Mouse (Mus musculus): ENCODE measurements around the gene Spef1. TPM values are rescaled to one million over a fixed set of nuclear protein-coding genes. Genes with fewer than 3 reads are reported as not detected.
A peak's percentile ranks its signal among the peaks of the same experiment; 100 is the strongest.

Gene Spef1
- total RNA-seq, 2 experiments from 2014 or later: 3.8 to 4.5 TPM

GRCm38 (mm10) chr2:131142592-131142991 is 44.5 kb downstream of the Spef1 start:
- peak; percentile 86 for DNase-seq

GRCm38 (mm10) chr2:131141336-131141986 is 45.6 kb downstream of the Spef1 start:
- no peak for DNase-seq

- no peak for DNase-seq
These were observed 46.6 kb downstream of the Spef1 start for GRCm38 (mm10) chr2:131140533-131140905.

- DNase-seq: no peak
These were observed 47.1 kb downstream of the Spef1 start for GRCm38 (mm10) chr2:131139886-131140532.

- DNase-seq: no peak
These were observed 47.8 kb downstream of the Spef1 start for GRCm38 (mm10) chr2:131139287-131139686.

- DNase-seq: no peak
These were observed 48.3 kb downstream of the Spef1 start for GRCm38 (mm10) chr2:131138760-131139159.

- no peak for DNase-seq
These were observed 48.8 kb downstream of the Spef1 start for GRCm38 (mm10) chr2:131138296-131138695.

GRCm38 (mm10) chr2:131135521-131136139 is 51.5 kb downstream of the Spef1 start:
- DNase-seq: peak; percentile 3

GRCm38 (mm10) chr2:131134826-131135400 is 52.2 kb downstream of the Spef1 start:
- peak; percentile 2 for DNase-seq

- DNase-seq: peak; percentile 5
These were observed 52.7 kb downstream of the Spef1 start for GRCm38 (mm10) chr2:131134381-131134780.

- peak; percentile 1 for DNase-seq
These were observed 54.0 kb downstream of the Spef1 start, which contains the start of gene Gm11037 for GRCm38 (mm10) chr2:131132930-131133547. Gm11037 (plus strand) TSS chr2:131133497.

- DNase-seq: peak; percentile 0
These were observed 54.8 kb downstream of the Spef1 start for GRCm38 (mm10) chr2:131132111-131132888.

GRCm38 (mm10) chr2:131130849-131131248 is 56.2 kb downstream of the Spef1 start:
- peak; percentile 1 for DNase-seq

GRCm38 (mm10) chr2:131129836-131130235 is 57.2 kb downstream of the Spef1 start:
- peak; percentile 4 for DNase-seq

- peak; percentile 1 for DNase-seq
These were observed 58.4 kb downstream of the Spef1 start for GRCm38 (mm10) chr2:131128636-131129157.

- peak; percentile 11 for DNase-seq
These were observed 58.9 kb downstream of the Spef1 start for GRCm38 (mm10) chr2:131128211-131128610.

- peak; percentile 73 for DNase-seq
These were observed 59.8 kb downstream of the Spef1 start, which contains the start of gene Hspa12b for GRCm38 (mm10) chr2:131127161-131127730. Hspa12b (plus strand) TSS chr2:131127280.

GRCm38 (mm10) chr2:131125964-131126815 is 60.9 kb downstream of the Spef1 start:
- peak; percentile 4 for DNase-seq

GRCm38 (mm10) chr2:131125157-131125963 is 61.7 kb downstream of the Spef1 start:
- DNase-seq: no peak

Data from gastrocnemius, postnatal 10 days (tissue).